ENCODE assay signal across 7 mouse cellular contexts in the genomic region with DNA sequence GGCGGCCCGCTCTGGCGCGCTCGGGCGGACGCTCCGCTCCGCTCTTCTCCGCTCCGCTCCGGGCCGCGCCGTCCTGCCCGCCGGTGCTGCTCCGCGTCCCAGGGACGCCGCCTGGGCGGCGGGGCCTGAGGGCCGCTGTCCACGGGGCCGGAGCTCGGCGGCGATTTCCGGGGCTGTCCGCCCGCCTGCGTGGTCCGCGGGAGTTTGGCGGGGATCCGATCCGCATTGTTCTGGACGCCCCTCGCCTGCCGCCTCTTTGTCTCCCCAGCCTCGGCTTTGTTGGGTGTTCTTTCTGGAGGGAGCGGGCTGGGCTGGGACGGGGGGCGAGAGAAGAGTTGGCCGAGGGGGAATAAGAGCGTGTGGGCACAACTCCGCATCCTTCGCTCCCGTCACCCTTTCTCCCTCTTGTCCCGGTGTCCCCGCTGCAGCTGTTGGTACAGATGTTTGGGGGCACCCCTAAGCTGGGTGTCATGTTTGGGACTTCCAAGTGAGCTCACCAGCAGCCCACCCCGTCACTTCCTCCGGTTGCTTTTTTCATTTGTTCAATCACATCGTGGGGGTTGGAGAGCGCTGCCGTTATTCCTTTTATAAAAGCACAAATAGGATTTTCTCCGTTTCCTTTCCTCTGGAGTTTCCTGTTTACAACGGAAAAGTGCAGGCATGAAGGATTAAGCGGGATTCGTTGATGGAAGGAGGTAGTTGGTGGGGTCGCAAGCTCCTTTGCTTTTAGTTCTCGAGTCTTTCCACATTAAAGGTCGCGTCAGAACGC. TPM values are rescaled to one million over a fixed set of nuclear protein-coding genes. Genes with fewer than 3 reads are reported as not detected.
A peak's percentile ranks its signal among the peaks of the same experiment; 100 is the strongest.
DNase-seq lines count a peak whose midpoint lies in the region; ATAC-seq and TF ChIP-seq lines count a peak whose summit lies in the region.

No protein-coding gene starts in this region.

- peak overlapping the region; percentile 94 for H3K27ac ChIP-seq in forebrain, embryonic 12.5 days

- no peak for TF ChIP-seq CTCF in G1E (IDR thresholded peaks at IDR 0.05; ENCODE audit: low read depth, low read length)

- H3K36me3 ChIP-seq in G1E (replicated peaks), result peaks cover 2% of the 10 kb centered on the region
- no peaks in the 10 kb centered on the region for H3K36me3 ChIP-seq in forebrain, embryonic 12.5 days (replicated peaks)

- peak overlapping the region; percentile 71 for H3K4me2 ChIP-seq in forebrain, embryonic 12.5 days

- peak; percentile 23 for DNase-seq in G1E (ENCODE audit: low spot score)
- DNase-seq in adrenal gland, postnatal 14 days, result peak; percentile 71
- DNase-seq in layer of hippocampus, postnatal 36 days, result peak; percentile 27 to 32
- DNase-seq in lung, postnatal 4 days, result peak; percentile 61 to 68
- peak; percentile 35 for DNase-seq in right cerebral cortex, postnatal 14 days

- peak overlapping the region; percentile 88 for H3K4me3 ChIP-seq in G1E (ENCODE audit: low read depth, low read length)
- H3K4me3 ChIP-seq in forebrain, embryonic 12.5 days (replicated peaks), result peak overlapping the region; percentile 98

- peaks cover 4% of the 10 kb centered on the region; the same call in 1 of the 2 replicates for H3K4me1 ChIP-seq in G1E (ENCODE audit: insufficient read depth, low read depth, low read length)
- peaks cover 28% of the 10 kb centered on the region for H3K4me1 ChIP-seq in forebrain, embryonic 12.5 days

- no peaks in the 10 kb centered on the region for H3K9me3 ChIP-seq in G1E (replicated peaks)
- no peaks in the 10 kb centered on the region for H3K9me3 ChIP-seq in forebrain, embryonic 12.5 days

- H3K9ac ChIP-seq in forebrain, embryonic 12.5 days, result peak overlapping the region; percentile 99

- no peak for ATAC-seq in G1E (ENCODE audit: extremely low read depth, insufficient number of reproducible peaks, low FRiP score, poor library complexity, severe bottlenecking)
- ATAC-seq in forebrain, embryonic 12.5 days (ENCODE audit: low FRiP score), result peak; percentile 63
- peak; percentile 25 to 56; a peak in 3 of 4 replicates for ATAC-seq in hematopoietic stem cell, adult 5-6 weeks (replicated peaks in 1 of 2; ENCODE audit: insufficient read depth in 1 of 2, low FRiP score in 2 of 2, low TSS enrichment in 1 of 2, low read depth in 1 of 2, poor library complexity in 2 of 2, severe bottlenecking in 2 of 2)

- H3K27me3 ChIP-seq in G1E (ENCODE audit: insufficient read depth, low read length), result peaks cover 6% of the 10 kb centered on the region
- H3K27me3 ChIP-seq in forebrain, embryonic 12.5 days, result no peaks in the 10 kb centered on the region

- under 1% methylated on average over 66 of the region's 66 CpGs for WGBS in forebrain, embryonic 12.5 days

RNA-seq across cellular contexts. Expression of a gene that starts 0.8 kb away (rescaled TPM):
- total RNA-seq in G1E (2014; fragmentation: Nextera tagmentation), result 17.5 and 19.8 TPM in 2 replicates
- 10.5 and 15.6 TPM in 2 replicates for total RNA-seq in G1E (2017)
- 3.7 and 4.0 TPM in 2 replicates for polyA plus RNA-seq in G1E (2012)
- total RNA-seq in adrenal gland, postnatal 14 days (2021), result 56.2 and 70.6 TPM in 2 replicates
- polyA plus RNA-seq in forebrain, embryonic 12.5 days (2016; fragmentation: Nextera tagmentation; extraction: Ambion mirVana), result 34.6 and 35.4 TPM in 2 replicates
- 55.8 and 59.9 TPM in 2 replicates for total RNA-seq in hematopoietic stem cell, adult 5-6 weeks (2017)
- total RNA-seq in layer of hippocampus, postnatal 36 days (2021), result 10 to 100 TPM; 47.2 to 51.1 TPM
